Mouse (Mus musculus): ENCODE measurements around the gene Zmynd10.

The Zmynd10 gene

DNA sequence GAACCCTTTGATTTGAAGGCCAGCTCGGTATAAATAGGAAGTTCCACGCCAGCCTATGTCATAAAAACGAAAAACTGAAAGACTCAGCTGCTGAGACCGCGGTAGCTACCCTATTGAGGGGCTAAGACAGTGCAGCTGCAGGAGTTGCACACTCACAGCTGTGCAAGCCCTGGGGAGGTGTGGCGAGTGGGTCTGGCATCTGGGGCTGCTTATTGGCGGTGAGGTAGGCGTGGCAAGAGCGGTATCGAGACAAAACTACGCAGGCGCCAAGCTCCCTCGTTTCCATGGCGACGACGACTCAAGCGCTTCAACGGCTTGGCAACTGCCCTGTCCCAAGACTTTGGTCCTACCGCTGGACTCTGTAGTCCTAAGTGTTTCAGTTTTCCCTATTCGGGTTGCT lies at the start of gene Zmynd10:
Gene Zmynd10, plus strand, starts transcription at position 273 of the 400 bp plus-strand sequence.
- in situ Hi-C loops (cut with MboI; ENCODE audit: low sequenced_read_pairs) = no loop called here

DNA sequence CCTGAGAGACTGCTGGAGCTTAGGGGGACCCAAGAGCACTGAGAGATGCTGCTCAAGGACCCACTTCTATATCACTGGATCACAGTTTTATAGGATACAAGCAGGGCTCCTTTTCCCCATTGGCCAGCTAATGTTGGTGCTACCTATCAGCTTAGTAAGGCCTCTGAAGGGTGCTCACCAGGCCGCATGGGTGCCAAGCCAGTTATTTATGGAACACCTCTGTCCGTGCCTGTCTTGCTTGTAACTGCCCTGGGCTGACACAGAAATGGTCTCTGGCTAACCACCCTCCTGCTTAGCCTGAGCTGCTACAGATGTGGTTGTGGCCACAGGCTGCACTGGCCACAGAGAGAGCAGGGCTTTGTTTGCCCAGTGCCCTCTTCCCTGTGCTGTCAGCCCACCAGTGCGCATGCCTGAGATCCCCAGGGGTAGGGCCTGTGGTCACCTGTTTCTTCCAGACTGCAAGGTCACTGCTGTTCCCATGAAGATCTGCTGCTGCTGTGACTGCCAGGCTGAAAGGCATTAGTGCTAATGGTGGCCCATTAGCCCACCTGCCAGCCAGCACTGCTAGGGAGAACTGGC lies 46.3 kb upstream of the Zmynd10 start:
- in situ Hi-C loops (cut with MboI; ENCODE audit: low sequenced_read_pairs) = no loop called here

DNA sequence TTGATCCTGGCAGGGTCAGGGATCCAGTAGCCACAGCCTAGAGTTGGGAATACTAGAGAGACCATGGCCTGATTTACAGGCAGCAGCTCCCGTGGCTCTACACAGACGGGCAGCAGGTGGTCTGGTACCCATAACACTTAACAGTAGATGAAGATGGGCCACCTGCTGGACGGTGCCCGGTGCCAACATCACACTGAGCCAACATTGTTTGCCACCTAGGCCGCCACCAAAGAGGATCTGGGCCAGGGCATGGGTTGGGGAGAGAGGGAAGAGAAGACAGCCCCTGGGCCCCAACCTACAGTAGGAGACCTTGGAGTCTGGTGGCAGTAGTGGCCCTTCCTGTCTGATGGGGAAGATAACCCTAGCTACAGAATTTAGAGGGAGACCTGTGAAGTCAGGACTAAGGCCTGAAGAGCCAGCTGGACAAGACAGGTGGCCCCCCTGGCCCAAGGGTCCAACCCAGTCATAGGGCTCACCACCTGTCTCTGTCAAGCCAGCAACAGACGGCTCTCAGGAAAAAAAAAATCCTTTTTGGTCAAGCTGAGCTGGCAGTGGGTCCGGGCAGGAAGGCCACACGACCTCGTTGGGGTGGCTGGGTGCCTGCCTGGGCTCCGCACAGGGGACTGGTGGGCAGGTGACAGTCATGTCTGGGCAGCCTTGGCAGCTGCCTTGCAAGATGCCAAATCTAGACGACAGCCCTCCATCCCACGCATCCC lies 44.8 kb upstream of the Zmynd10 start:
- in situ Hi-C loops (cut with MboI; ENCODE audit: low sequenced_read_pairs) = no loop called here

DNA sequence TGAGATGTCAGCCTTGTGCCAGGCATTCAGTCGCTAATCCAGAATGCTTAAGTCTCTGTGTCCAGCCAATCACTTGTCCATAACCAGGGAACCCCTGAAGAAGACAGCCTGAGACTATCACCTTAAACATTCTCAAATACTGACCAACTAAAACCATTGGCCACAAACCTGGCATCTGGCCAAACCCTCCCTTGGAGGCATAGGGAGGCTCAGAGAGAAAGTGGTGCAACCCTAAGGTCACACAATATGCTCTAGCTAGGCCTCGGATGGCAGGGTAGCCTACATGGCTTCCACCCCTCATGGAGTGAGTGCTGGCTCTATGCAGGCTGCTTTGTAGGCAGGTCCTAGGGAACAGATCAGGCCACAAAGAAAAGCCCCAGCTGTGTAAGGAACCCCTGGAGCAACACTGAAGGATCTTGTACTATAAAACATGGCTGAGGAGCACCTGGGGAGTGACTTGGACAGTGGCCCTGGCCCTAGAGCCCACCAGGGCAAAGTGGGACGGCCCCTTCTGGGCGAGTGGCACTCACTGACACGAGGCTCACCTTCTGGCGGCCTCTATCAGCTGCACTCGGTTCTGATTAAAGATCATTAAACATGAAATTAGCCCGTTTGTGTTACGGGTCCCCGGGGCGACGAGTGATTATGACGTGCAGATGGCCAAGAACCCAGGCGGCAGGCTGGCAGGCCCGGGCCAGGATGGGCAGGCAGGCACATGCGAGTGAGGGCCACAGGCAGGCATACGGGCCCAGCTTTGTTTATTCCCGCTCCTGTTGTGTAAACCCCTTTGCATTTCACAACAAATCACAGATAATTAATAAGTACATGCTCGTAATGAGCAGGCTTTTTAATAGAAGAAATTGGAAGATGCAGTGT lies 42.2 kb upstream of the Zmynd10 start:
- in situ Hi-C loops (cut with MboI; ENCODE audit: low sequenced_read_pairs) = no loop called here

DNA sequence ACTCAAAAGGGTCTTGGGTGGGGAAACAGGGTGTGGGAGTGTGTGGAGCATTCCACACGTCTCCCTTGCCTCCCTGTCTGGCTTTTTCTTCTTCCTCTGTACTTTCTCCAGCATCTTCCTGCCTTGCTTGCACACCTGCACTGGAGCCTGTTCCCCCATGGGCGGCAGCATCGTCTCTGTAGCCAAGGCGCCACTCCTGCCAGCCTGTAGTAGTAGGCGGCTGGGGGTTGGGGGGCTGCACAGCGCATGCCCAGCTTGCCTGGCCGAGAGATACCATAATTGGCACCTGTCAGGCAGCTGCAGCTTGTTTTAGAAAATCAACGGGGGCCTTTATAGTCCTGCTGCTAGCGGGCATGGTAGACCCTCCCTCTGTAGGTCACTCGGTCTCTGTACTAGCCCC lies 38.8 kb upstream of the Zmynd10 start:
- in situ Hi-C loops (cut with MboI; ENCODE audit: low sequenced_read_pairs) = no loop called here

DNA sequence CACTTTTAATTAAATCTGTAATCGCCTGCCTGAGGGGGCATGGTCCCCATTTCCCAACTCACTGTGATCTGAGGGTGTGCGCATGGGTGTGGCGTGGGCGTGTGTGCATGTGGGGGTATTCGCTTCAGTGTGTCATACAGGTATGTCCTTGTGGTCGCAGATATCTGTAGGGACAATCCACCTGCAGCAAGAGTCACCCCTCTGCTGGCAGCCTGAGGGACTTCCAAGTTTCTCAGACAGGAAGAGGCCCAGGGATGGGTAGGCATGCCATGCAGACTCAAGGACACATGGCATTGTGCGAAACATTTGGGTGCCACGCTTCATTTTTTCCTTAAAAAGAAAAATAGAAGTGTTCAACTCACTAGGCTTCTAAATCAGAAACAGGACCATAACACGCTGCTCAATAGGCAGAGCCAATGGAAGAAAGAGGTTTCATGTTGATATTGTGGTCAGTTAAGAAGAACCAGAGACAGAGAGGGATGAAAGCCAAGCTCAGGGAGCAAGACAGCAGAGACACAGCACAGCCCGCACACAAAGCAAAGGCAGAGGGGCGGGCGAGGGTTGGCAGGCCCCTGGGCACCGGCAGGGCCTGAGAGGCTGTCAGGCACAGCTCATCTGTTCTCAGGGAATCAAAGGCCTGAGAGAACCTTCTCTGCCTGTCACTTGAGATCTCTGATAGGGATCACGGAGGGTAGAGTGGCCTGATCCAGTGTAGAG lies 36.6 kb upstream of the Zmynd10 start:
- in situ Hi-C loops (cut with MboI; ENCODE audit: low sequenced_read_pairs) = no loop called here

DNA sequence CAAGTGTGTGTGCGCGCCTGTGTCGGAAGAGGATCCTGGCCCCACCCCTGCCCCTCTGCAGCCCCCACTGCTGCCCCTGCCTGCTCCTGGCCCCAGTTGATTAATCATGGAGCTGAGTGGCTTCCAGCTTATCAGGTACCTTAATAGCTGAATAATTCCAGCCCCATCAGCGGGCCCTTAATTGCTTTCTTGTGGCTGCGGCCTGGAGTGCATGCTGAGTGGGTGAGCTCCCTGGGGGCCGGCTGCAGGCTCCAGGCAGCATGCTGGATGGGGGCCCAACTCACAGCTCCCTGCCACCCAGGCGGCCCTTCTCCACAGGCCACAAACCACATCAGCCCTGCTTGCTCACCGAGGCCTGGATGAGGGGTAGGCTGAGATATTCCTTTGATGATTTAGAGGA lies 35.7 kb upstream of the Zmynd10 start:
- in situ Hi-C loops (cut with MboI; ENCODE audit: low sequenced_read_pairs) = no loop called here

DNA sequence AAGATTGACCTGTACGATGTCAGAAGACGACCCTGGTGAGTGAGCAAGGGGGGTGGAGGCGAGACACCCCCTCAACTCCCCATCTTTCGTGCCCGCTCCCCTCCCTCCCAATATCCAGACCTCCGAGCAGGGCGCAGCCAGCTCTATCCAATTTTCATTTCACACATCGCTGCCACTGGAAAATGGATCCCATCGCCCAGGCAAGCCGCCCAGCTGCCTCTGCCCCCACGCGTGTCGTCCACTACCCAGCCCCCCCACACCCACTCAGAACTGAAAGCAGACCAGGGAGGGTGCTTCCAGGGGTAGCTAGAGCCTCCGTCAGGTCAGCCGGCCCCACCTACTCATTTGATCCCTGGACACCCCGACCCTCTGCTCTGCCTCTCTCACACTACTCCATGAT lies 34.8 kb upstream of the Zmynd10 start:
- in situ Hi-C loops (cut with MboI; ENCODE audit: low sequenced_read_pairs) = no loop called here

DNA sequence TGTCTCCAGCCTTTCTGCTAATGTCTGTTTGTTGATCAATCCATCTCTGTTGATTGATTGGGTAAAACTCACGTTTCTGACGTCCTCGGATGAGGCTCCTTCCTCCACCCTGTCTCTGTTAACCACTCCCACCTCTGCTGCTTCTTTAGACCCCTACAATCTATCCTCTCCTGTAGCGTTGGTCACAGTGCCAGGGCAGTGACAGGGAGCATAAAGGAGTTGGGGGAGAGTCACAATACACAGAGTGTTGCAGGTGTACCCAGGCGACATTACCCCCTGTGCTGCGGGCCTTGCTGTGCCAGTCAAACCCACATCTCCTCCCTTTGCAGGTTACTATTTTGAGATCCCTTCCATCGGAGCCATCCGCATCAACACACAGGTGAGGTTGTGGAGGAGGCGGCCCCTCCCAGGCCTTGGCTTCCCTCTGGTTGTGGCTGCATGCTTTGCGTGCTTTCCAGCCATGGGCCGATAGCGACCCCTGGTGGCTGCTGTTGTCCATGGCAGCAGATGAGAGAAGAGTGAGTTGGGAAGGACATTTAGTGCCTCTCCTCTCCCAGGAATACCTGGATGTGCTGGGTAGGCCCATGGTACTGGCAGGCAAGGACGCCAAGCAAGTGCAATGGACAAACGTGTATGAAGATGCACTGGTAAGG lies 32.7 kb upstream of the Zmynd10 start:
- in situ Hi-C loops (cut with MboI; ENCODE audit: low sequenced_read_pairs) = no loop called here

DNA sequence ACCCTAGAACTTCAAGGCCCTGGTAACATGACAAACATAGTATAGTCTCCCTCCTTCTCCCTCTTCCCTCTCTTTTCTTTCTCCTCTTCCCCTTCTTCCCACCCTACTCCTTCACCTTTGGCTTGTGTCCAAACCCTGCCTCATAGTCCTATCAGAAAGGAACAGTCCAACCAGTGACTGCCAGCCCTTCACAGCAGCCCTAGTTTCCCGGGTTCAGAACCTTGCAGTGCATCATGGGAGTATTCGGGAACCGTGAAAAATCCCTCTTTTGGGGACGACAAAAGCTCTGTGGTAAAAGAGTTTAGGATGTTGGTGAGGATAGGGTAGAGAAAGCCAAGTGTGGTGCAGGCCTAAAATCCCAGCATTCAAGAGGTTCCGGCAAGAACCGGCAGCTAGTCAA lies 26.8 kb upstream of the Zmynd10 start:
- in situ Hi-C loops (cut with MboI; ENCODE audit: low sequenced_read_pairs) = no loop called here

DNA sequence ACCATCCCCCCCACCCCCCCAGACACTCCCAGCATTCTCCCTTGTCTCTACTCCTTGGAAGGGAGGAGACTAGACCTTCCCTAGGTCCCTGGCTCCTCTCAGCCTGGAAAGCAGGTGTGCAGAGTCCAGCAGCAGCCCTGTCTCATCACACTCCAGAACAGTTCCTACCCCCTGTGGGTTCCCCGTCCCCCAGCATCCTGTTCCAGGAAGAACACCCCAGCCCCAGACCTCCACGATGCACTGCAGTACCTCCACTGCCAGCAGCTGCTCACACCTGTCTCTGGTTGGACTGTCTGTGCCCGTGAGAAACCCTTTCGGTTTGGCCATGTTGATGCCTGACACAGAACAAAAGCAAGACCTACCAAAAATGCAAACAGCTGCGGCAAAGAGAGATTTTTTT lies 25.9 kb upstream of the Zmynd10 start:
- in situ Hi-C loops (cut with MboI; ENCODE audit: low sequenced_read_pairs) = no loop called here

DNA sequence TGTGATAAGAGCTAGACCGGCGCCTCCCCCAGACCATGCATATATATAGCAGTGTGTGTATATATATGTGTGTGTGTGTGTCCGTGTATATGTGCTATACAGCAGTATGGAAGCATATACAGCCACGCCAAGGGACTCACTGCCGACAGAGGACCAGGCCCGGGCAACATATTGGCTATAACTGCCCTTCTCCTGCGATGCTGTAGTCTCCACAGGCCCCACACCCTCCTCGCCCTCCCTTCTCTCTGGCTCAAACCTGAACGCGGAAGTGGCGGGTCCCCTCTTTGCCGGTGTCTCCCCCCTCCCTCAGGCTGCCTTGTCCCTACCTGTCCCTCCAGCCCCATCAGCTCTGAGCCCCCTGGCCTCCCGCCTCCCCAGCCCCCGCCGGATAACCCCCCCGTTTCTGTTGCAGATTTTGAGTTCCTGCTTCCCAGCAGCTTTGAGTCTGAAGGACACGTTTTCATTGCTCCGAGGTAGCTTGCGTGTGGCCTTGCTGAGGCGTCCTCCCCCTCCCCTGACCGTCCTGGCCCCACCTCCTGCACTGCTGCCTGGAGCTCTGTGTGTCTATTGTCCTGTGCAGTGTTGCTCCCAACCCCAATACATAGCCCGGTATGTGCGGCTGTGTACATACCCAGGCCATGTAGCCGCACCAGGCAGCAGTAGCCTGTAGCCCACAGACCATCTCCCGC lies 25.2 kb upstream of the Zmynd10 start:
- in situ Hi-C loops (cut with MboI; ENCODE audit: low sequenced_read_pairs) = no loop called here

DNA sequence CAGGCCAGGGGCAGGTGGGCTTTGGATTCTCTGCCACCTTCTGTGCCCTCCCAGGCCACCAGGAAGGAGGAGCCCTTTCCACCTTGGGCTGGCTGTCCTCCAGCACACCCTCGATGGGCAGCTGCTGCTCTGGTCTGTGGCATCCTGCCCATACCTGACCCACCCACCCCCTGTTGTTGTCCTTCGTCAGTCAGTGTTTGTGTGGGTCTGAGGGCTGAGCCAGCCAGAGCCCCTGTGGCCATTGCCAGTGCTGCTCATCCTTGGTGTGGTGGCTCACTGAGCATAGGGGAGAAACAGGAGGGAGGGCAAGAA lies 24.7 kb upstream of the Zmynd10 start:
- in situ Hi-C loops (cut with MboI; ENCODE audit: low sequenced_read_pairs) = no loop called here

DNA sequence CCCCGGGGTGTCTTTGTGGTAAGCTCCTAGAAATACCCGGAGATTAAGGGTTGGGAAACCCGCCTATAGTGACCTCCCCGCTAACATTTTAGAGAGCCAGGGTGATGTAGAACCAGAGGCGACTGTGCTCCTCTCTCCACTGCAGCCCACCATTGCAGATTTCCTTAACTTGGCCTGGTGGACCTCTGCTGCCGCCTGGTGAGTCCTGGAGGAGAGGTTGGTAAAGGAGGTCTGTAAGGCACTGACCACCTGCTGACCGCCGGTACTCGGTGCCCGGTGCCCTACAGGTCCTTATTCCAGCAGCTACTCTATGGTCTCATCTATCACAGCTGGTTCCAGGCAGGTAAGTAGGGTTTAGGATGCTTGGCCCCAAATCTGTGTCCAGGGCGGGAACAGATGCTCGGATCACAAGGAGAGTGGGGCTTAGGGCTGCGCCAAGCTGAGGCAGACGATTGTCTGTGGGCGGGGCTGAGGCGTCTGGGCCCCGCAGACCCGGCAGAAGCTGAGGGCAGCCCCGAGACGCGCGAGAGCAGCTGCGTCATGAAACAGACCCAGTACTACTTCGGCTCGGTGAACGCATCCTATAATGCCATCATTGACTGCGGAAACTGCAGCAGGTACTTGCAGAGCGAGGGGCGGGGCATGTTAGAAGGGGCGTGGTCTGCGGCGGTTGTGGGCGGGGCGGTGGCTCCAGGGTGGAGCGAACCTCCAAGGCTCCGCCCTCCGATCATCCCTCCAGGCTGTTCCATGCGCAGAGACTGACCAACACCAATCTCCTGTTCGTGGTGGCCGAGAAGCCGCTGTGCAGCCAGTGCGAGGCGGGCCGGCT lies 20.7 kb upstream of the Zmynd10 start:
- in situ Hi-C loops (cut with MboI; ENCODE audit: low sequenced_read_pairs) = no loop called here

DNA sequence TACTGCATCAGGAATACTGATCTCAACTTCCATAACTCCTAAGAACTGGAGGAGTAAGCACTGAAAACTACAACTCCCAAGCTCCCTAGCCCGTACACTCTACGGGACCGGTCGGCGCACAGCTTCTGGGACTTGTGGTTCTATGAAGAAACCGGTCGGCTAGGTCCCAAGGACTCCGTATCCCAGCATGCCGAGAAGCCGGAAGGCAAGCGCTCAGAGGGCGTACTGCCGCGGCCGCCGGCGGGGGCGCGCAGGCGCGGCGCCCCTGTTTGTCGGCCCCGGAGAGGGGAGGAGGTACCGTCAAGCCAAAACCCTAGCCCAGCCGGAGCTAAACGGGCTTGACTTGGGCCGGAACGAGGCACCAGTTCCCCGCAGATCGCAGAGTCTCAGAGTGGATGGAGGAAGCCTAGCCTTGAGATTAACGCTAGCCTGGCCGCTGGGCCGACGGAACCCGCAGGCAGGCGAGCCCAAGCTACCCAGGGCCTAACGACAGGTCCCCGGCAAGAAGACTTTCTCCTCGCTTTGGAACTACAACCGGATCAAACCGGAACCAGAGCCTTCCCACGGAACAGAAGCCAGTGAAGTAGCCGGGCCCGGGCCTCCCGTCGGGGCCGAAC lies 13.2 kb upstream of the Zmynd10 start, which contains the start of gene Tmem115:
Gene Tmem115, plus strand, starts transcription at position 155 of the 617 bp plus-strand sequence.
- in situ Hi-C loops (cut with MboI; ENCODE audit: low sequenced_read_pairs) = no loop called here

DNA sequence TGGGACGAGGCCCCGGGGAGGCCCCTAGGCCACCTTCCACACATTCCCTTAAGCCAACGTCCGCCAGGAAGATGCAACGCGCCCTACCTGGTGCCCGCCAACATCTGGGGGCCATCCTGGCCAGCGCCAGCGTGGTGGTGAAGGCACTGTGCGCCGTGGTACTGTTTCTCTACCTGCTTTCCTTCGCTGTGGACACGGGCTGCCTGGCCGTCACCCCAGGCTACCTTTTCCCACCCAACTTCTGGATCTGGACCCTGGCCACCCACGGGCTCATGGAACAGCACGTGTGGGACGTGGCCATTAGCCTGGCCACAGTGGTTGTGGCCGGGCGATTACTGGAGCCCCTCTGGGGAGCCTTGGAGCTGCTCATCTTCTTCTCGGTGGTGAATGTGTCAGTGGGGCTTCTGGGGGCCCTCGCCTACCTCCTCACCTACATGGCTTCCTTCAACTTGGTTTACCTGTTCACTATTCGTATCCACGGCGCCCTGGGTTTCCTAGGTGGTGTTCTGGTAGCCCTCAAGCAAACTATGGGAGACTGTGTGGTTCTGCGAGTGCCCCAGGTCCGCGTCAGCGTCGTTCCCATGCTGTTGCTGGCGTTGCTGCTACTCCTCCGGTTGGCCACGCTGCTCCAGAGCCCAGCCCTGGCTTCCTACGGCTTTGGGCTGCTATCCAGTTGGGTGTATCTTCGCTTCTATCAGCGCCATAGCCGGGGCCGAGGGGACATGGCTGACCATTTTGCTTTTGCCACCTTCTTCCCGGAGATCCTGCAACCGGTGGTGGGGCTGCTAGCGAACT lies 12.5 kb upstream of the Zmynd10 start:
- in situ Hi-C loops (cut with MboI; ENCODE audit: low sequenced_read_pairs) = no loop called here

DNA sequence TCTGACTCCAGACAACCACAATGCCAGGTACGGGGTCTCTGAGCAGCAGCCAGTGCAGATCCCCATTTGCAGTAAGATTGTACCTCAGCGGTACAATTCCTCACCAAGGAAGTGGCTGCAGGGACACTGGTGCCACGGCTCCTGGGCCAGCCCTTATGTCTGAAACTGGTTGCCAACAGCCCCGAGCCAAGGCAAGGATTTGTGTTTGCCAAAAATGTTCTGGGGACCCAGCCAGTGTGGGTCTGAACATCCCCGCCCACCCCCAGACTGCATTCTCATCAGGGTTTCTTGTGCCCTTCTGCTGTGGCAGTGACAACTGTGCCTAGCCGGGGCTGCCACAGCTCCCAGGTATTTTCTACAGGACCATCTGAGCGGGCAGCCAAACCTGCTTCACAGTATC lies 8.9 kb upstream of the Zmynd10 start:
- in situ Hi-C loops (cut with MboI; ENCODE audit: low sequenced_read_pairs) = no loop called here

DNA sequence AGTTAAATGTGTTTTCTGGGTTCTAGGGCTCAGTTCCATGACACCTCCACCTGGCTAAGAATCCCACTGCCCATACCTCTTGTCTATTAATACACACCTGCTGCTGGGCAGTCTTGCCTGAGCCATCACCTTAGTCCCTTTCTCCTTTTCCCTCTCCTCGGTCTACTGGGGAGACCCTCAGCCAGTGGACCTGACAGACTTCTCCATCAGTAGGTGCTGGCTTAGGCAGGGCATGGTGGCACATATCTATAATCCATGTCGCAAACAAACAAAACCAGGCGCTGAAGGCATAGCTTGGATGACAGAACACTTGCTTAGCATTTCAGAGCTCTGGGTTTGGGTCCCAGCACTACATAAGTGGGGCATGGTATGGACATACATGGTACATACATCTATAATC lies 8.4 kb upstream of the Zmynd10 start:
- in situ Hi-C loops (cut with MboI; ENCODE audit: low sequenced_read_pairs) = no loop called here
